Mouse (Mus musculus): Measurements from ENCODE around the gene Med9. TPM values are rescaled to one million over a fixed set of nuclear protein-coding genes. Genes with fewer than 3 reads are reported as not detected.

Med9 gene
- total RNA-seq, 2 experiments from 2014 or later, result 38.8 to 39.7 TPM

DNA sequence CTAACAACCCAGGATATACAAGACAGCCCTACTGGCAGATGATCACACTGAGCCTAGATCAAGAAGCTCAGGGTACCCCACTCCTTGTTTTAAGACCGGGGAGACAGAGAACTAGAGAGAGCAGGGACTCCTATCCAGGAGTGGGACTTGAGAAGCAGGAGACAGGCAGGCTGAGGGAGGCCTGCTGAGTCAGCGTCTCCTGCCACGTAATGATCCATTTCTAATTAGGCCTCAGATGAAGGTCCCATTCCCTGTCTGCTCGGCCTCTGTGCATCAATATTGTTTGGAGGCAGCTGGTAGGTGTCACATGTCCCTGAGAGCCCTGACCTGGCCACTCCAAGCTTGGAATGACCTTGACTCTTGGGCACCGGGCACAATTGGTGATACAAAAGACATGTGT is 25.4 kb downstream of the Med9 start:
- no peak for DNase-seq (ENCODE audit: low spot score in 2 of 2)
- intact Hi-C loops (cut with DNase I), result no loop called here

DNA sequence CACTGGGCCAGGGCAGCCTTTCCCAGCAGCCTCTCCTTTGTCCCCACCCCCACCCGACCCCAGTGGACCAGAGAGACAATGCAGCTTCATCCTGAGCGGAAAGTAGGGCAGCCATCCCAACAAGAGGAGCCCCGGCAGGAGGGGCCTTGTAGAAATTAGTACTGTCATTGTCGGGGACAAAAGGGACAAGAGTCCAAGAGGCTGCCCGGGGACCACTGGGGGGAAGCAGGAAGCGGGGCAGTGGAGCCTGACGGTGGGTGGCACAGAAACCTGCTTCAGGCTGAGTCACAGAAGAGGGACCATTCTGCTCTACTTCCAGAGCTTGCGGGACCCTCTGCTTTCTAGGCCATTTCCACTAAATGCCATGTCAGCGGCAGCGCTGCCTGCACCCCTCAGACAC is 27.2 kb downstream of the Med9 start:
- no peak for DNase-seq (ENCODE audit: low spot score in 2 of 2)
- intact Hi-C loops (cut with DNase I), result no loop called here

DNA sequence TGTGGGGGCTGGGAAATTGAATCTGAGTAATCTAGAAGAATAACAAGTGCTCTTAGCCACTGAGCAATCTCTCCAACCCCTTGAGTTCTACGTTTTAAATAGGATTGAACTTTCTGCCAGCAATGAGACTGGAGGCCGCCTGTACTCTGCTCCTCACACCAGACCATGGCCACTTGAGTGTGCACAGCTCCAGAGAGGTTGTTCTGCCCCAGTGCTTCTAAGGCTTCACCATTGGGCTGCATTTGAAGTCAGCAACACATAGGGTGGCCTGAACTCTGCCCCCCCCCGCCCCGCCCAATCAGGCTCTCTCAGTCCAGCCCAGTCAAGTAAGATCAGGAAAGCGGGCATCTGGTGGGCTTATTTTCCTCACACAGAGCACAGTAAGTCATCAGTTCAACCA is 29.8 kb downstream of the Med9 start:
- no peak for DNase-seq (ENCODE audit: low spot score in 2 of 2)
- intact Hi-C loops (cut with DNase I), result no loop called here

GRCm38 (mm10) chr11:59989406-59989805 is 41.4 kb downstream of the Med9 start:
- intact Hi-C loops (cut with DNase I), result no loop called here
- DNase-seq (ENCODE audit: low spot score in 2 of 2), result no peak

DNA sequence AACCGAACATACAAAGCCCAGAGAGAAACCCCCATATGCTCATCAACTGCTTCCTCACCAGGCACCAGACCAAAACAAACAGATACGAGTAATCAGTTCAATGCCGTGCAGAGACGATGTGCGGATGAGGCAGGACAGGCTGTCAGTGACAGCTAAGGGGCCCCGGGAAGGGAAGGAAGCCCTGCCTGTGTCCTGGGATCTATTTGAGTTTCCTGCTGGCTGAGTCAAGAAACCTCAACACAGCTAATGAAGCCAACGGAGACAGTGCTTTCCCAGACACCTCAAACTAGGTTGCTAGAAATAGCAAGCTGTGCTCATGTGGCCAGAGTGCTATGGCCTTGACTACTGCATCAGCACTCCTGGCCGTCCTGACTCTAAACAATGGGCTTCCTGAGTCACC is 43.4 kb downstream of the Med9 start:
- intact Hi-C loops (cut with DNase I), result no loop called here
- no peak for DNase-seq (ENCODE audit: low spot score in 2 of 2)

GRCm38 (mm10) chr11:59994318-59994717 is 46.3 kb downstream of the Med9 start:
- no peak for DNase-seq (ENCODE audit: low spot score in 2 of 2)
- intact Hi-C loops (cut with DNase I), result no loop called here

GRCm38 (mm10) chr11:60001231-60001980 is 53.4 kb downstream of the Med9 start:
- peak in 1 of 2 experiments; percentile 12 for DNase-seq (ENCODE audit: low spot score in 2 of 2)

GRCm38 (mm10) chr11:60003811-60004210 is 55.8 kb downstream of the Med9 start:
- DNase-seq (ENCODE audit: low spot score in 2 of 2), result peak; percentile 34 to 81
- intact Hi-C loops (cut with DNase I), result no loop called here

More at GRCm38 (mm10) chr11:60001231-60001980, 53.4 kb downstream of the Med9 start:
- intact Hi-C loops (cut with DNase I), result no loop called here

GRCm38 (mm10) chr11:60004716-60005115 is 56.7 kb downstream of the Med9 start:
- peak in 1 of 2 experiments; percentile 79 for DNase-seq (ENCODE audit: low spot score in 2 of 2)
- intact Hi-C loops (cut with DNase I), result no loop called here

GRCm38 (mm10) chr11:60005866-60006265 is 57.9 kb downstream of the Med9 start:
- intact Hi-C loops (cut with DNase I), result no loop called here
- peak in 1 of 2 experiments; percentile 59 for DNase-seq (ENCODE audit: low spot score in 2 of 2)

DNA sequence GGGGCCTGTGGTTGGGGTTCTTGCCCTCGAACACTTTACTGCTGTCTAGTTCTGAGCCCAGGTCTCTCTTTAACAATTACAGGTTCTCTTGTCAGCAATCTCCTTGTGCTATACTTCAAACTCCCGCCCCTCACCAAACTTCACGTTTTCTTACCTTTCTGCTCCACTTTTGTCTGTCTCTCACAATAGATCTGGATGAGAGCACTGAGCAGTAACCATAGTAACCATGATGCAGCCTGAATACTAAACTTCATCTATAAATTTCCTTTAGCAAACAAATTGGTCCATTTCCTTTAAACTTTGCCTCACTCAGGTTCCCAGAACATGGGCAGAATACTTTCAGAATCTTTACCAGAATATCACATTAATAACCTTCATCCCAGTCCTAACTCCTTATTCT is 61.4 kb downstream of the Med9 start:
- DNase-seq (ENCODE audit: low spot score in 2 of 2), result peak in 1 of 2 experiments; percentile 13
- intact Hi-C loops (cut with DNase I), result no loop called here

DNA sequence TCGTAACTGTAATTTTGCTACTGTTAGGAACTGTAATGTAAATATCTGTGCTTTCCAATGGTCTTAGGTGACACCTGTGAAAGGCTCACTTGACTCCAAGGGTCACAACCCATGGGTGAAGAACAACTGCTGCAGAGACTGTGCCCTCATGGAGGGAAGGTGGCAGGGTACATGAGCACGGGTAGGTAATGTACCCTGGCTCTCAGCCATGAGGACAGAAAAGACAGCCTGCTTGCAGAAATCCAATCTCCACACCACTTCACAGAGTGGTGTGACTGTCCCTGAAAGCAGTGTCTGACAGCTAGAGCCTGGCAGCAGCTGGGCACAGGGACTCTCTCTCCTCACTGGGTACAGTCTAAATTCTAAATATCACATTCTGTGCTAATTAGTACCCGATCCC is 63.5 kb downstream of the Med9 start:
- DNase-seq (ENCODE audit: low spot score in 2 of 2), result no peak
- intact Hi-C loops (cut with DNase I), result no loop called here

Other genes starting within 250 kb of the Med9 start
- gene Pld6, start 160.6 kb upstream of the Med9 start, total RNA-seq (2021), result 1 to 10 TPM in 1 of 2 experiments, under 1 TPM in 1; 0.46 to 1.5 TPM
- gene Flcn, start 138.2 kb upstream of the Med9 start, total RNA-seq (2021), result 10 to 100 TPM; 46.6 to 51.1 TPM
- gene Nt5m, start 108.8 kb upstream of the Med9 start, total RNA-seq (2021), result 10 to 100 TPM; 51.5 to 57.5 TPM
- 10 to 100 TPM; 69.4 to 71.9 TPM for gene Cops3, start 108.4 kb upstream of the Med9 start, total RNA-seq (2021)
- 10 to 100 TPM in 1 of 2 experiments, 1 to 10 TPM in 1; 9.3 to 12.1 TPM for gene Rasd1, start 16.7 kb downstream of the Med9 start, total RNA-seq (2021)
- gene Pemt, start 98.3 kb downstream of the Med9 start, total RNA-seq (2021), result 1 to 10 TPM; 5.0 to 7.6 TPM
- gene Rai1, start 156.8 kb downstream of the Med9 start, total RNA-seq (2021), result 10 to 100 TPM; 59.4 to 69.2 TPM

Measured in left cerebral cortex, postnatal 25 days (tissue).